Mouse (Mus musculus) G1E (cell line): ENCODE data around the gene Cttnbp2. TPM values are rescaled to one million over a fixed set of nuclear protein-coding genes. Genes with fewer than 3 reads are reported as not detected.

Experiments used
- ATAC-seq: 2 replicates; pipeline ENCODE4 v1.8.0; 2016; ENCODE audit warnings: mild to moderate bottlenecking; ENCODE audit not compliant: insufficient number of reproducible peaks, poor library complexity, low FRiP score, severe bottlenecking; ENCODE audit errors: extremely low read depth
- DNase-seq: peaks from one replicate; pipeline ENCODE4 v3.0.0; 2012; ENCODE audit warnings: low spot score
- H3K27me3 ChIP-seq: 2 replicates; pipeline ENCODE4 v1.6.1; 2012; ENCODE audit warnings: mild to moderate bottlenecking, low read length, inconsistent platforms; ENCODE audit not compliant: insufficient read depth
- H3K36me3 ChIP-seq: replicated peaks from 2 replicates; pipeline ENCODE3; 2012; ENCODE audit warnings: mild to moderate bottlenecking, inconsistent platforms
- H3K4me1 ChIP-seq: 2 replicates; pipeline ENCODE4 v1.6.1; 2012; ENCODE audit warnings: low read depth, low read length, inconsistent platforms, mixed read lengths; ENCODE audit not compliant: insufficient read depth
- H3K4me3 ChIP-seq: 2 replicates; pipeline ENCODE4 v1.5.1; 2012; ENCODE audit warnings: low read depth, mild to moderate bottlenecking, inconsistent platforms, low read length, moderate library complexity, mixed read lengths
- H3K9me3 ChIP-seq: replicated peaks from 2 replicates; pipeline ENCODE4 v1.6.1; 2012; ENCODE audit warnings: inconsistent platforms
- CTCF ChIP-seq: IDR thresholded peaks from 2 replicates; pipeline ENCODE4 v1.5.1; 2012; ENCODE audit warnings: low read depth, low read length, inconsistent platforms, mixed read lengths
- GATA1 ChIP-seq: IDR thresholded peaks from 2 replicates; pipeline ENCODE4 v1.6.1; 2012; ENCODE audit warnings: borderline replicate concordance, low read length, inconsistent platforms, mixed read lengths
- GATA2 ChIP-seq: IDR thresholded peaks from 2 replicates; pipeline ENCODE4 v1.6.1; 2012; ENCODE audit warnings: low read depth, low read length, inconsistent platforms, borderline replicate concordance
- POLR2AphosphoS5 ChIP-seq: IDR thresholded peaks from 2 replicates; pipeline ENCODE4 v1.6.1; 2012; ENCODE audit warnings: low read depth, low read length, inconsistent platforms; ENCODE audit not compliant: insufficient replicate concordance
- TAL1 ChIP-seq: conservative IDR thresholded peaks from 2 replicates; pipeline ENCODE4 v1.6.1; 2012; ENCODE audit warnings: low read depth, low read length, inconsistent platforms, mixed read lengths
- polyA plus RNA-seq: library from polyadenylated mRNA; stranded (reverse); fragments of >175 nt; gene quantifications from 2 replicates; pipeline ENCODE4 v1.2.3, GENCODE M21; 2012
- total RNA-seq, 2 experiments: library from RNA; stranded (forward) in 1 of 2; stranded (reverse) in 1 of 2; fragments of 200-1000 nt in 1 of 2; fragments of >200 nt in 1 of 2; fragmentation: Nextera tagmentation in 1 of 2; gene quantifications; 2 replicates each; pipeline ENCODE4 v1.2.3; 2014 to 2017

Gene Cttnbp2
- total and polyA plus RNA-seq, 3 experiments = 0.22 TPM; not detected in 2

DNA sequence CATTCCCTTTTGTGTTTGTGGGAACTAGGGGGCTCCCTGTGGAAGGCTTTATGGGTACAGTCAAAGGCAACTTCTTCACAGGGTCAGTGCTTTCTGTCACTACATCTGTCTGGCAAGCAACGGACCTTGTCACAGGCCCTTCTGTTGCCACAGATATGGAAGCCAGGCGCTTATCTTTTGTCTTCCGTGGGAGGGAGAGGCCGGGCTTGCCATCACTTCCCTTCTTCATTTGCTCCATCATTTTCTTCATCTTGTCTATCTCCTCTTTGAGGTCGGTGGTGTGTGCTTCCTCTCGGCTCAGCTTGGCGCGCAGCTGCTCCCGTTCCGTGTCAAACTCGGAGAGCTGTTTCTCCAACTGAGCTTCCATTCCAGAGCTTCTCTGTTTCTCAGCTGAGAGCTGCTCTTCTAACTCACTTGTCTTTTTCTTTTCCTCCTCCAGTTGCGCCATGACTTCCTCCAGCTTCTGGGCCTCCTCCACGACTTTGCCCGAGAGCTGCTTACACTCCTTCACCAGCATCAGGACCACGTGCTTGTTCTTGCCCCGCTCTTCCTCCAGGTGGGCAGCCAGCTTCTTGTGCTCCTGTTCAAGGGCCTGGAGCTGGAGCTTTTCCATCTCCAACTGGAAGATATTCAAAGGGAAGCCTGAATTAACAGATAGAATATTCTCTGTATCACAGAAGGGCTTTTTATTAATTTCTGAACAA lies 79.7 kb downstream of the Cttnbp2 start:
- no peaks in the 10 kb centered on the region for H3K4me1 ChIP-seq
- no peak for ATAC-seq

GRCm38 (mm10) chr6:18434355-18434754 lies 80.3 kb downstream of the Cttnbp2 start:
- Histone ChIP-seq H3K4me1 (no peaks in the 10 kb centered on the region), H3K9me3 (no peaks in the 10 kb centered on the region), H3K36me3 (no peaks in the 10 kb centered on the region), H3K4me3 (no peak overlapping the region), H3K27me3 (peaks cover 4% of the 10 kb centered on the region; the same call in 1 of the 2 replicates)
- TF ChIP-seq CTCF (no peak), GATA1 (no peak), GATA2 (no peak), TAL1 (no peak), POLR2AphosphoS5 (no peak)
- ATAC-seq (no peak), DNase-seq (no peak)

More for the DNA sequence above, 79.7 kb downstream of the Cttnbp2 start:
- H3K4me3 ChIP-seq = no peak overlapping the region
- peaks cover 3% of the 10 kb centered on the region; the same call in 1 of the 2 replicates for H3K27me3 ChIP-seq
- DNase-seq = no peak
- H3K9me3 ChIP-seq = no peaks in the 10 kb centered on the region
- TF ChIP-seq POLR2AphosphoS5 (no peak), TAL1 (no peak), GATA1 (no peak), GATA2 (no peak), CTCF (no peak)
- H3K36me3 ChIP-seq = no peaks in the 10 kb centered on the region

DNA sequence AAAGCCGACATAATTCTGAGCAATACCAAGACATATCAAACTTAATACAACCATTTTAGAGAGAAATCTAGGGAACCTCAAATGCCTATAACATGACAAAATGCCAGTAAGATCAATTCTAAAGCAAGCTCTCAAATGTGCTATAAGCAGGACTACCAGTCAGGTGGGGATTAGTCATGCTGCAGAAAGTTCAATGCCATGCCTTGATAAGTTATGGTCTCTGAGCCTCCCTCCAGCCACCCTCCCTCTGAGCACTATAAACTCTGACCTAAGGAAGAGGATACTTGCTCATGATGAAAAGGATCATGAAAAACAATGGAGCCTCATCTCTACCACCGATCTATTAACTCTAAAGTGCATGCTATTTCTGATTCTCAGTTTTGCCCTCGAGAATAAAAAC lies 82.3 kb downstream of the Cttnbp2 start:
- TF ChIP-seq POLR2AphosphoS5 (no peak), TAL1 (no peak), CTCF (no peak), GATA2 (no peak), GATA1 (no peak)
- Histone ChIP-seq H3K36me3 (no peaks in the 10 kb centered on the region), H3K9me3 (no peaks in the 10 kb centered on the region), H3K4me1 (no peaks in the 10 kb centered on the region), H3K4me3 (no peak overlapping the region), H3K27me3 (peaks cover 2% of the 10 kb centered on the region; the same call in 1 of the 2 replicates)
- ATAC-seq = no peak
- DNase-seq = no peak

DNA sequence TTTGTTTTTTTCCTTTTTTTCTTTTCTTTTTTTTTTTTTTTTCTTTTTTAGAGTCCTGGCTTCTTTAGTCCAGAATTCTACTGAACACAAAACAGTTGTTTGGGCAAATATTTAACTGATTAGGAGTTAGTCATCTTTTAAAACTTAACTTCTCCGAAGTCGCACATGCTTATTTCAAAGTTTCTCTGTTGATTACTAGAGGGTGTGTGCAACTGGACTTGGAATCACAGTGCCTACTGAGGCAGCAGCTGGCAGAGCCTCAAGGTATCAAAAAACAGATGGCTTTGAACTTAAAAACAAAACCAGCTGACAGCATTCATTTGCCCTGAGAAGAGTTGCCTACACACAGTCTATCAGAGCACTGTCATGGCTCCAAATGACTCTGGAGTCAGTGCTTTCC lies 82.8 kb downstream of the Cttnbp2 start:
- Histone ChIP-seq H3K9me3 (no peaks in the 10 kb centered on the region), H3K4me3 (no peak overlapping the region), H3K4me1 (no peaks in the 10 kb centered on the region), H3K36me3 (no peaks in the 10 kb centered on the region), H3K27me3 (peaks cover 2% of the 10 kb centered on the region; the same call in 1 of the 2 replicates)
- ATAC-seq (no peak), DNase-seq (no peak)
- no peak for TF ChIP-seq GATA2
- TF ChIP-seq CTCF = no peak
- no peak for TF ChIP-seq TAL1
- TF ChIP-seq GATA1 = no peak
- no peak for TF ChIP-seq POLR2AphosphoS5

DNA sequence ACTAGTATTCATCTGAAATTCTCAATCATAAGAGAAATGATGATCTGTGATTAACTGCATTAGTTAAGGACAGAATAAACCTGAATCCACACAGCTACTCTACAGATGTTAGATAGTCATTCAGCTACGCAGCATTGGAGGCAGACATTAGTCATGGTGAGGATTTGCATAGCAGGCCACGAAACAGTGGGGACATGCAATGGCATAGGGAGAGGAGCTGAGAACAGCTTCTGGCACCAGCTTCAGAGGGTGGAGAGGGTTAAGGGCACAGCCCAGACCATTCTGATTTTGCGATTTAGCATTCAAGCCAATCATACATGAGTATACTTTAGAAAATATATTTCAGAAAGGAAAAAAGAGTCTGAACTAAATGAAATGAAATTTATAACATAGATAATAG lies 84.6 kb downstream of the Cttnbp2 start:
- TF ChIP-seq GATA2 (no peak), CTCF (no peak), GATA1 (no peak), POLR2AphosphoS5 (no peak)
- DNase-seq (no peak), ATAC-seq (no peak)
- Histone ChIP-seq H3K9me3 (no peaks in the 10 kb centered on the region), H3K27me3 (peaks cover 2% of the 10 kb centered on the region; the same call in 1 of the 2 replicates), H3K36me3 (no peaks in the 10 kb centered on the region), H3K4me3 (no peak overlapping the region), H3K4me1 (no peaks in the 10 kb centered on the region)

DNA sequence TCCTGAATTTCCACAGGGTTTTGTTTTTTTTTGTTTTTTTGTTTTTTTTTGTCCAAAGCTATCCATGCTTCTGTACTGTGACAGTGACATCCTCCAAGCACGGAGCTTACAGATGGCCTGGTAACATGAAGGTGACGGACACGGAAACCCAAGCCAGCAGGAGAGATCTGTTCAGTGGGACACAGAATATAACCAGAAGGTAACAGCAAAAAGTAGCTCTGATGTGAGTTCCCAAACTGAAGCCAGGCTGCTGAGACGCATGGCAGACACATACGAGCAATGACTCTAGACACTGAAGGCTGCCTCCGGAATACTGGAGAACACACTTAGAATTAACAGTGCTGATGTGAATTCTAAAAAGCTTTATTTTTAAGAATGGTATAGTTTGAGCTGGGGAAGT lies 89.8 kb downstream of the Cttnbp2 start:
- Histone ChIP-seq H3K27me3 (peaks cover 5% of the 10 kb centered on the region; the same call in 1 of the 2 replicates), H3K36me3 (no peaks in the 10 kb centered on the region), H3K4me1 (no peaks in the 10 kb centered on the region), H3K4me3 (no peak overlapping the region), H3K9me3 (no peaks in the 10 kb centered on the region)
- no peak for ATAC-seq
- TF ChIP-seq GATA2 (no peak), POLR2AphosphoS5 (no peak), GATA1 (no peak), CTCF (no peak), TAL1 (no peak)
- DNase-seq = no peak

DNA sequence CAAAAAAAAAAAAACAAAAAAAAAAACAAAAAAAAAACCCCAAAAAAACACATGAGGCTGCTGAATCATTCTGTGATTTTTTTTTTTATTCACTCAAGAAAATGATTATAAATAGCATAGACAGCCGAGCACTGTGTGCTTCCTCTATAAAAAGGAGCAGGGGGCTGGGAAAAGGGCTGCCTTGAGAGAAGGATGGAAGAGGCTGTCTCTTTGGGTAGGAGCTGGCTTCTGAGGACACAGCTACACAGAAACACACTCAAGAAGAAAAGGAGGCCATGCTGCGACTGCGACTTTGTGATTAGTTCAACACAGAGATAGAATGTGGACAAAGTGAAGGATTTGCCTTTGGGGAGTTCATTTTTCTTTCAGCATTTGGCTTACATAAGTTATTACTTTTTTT lies 90.3 kb downstream of the Cttnbp2 start:
- no peaks in the 10 kb centered on the region for H3K4me1 ChIP-seq
- H3K36me3 ChIP-seq = no peaks in the 10 kb centered on the region
- no peak for TF ChIP-seq GATA2
- TF ChIP-seq GATA1 = no peak
- no peak for TF ChIP-seq TAL1
- TF ChIP-seq CTCF = no peak
- no peak for TF ChIP-seq POLR2AphosphoS5
- DNase-seq (no peak), ATAC-seq (no peak)
- no peaks in the 10 kb centered on the region for H3K9me3 ChIP-seq
- H3K27me3 ChIP-seq = peaks cover 7% of the 10 kb centered on the region; the same call in 1 of the 2 replicates
- H3K4me3 ChIP-seq = no peak overlapping the region
